Mouse (Mus musculus) ovary, postnatal 10 days (tissue): Measurements from ENCODE around the gene Tuba1c.
"Not testable (repeated sequence)": the region's sequence is repeated elsewhere in the genome, so short reads cannot be mapped to it uniquely, and the experiment has no call there.

ENCODE experiments used
- DNase-seq: peaks from one replicate; pipeline ENCODE4 v3.0.0; 2022; ENCODE audit warnings: low spot score

The Tuba1c gene

GRCm38 (mm10) chr15:99056332-99056731 is 26.6 kb downstream of the Tuba1c start:
- DNase-seq = no peak

GRCm38 (mm10) chr15:99065557-99066165 is 36.0 kb downstream of the Tuba1c start:
- no peak for DNase-seq

GRCm38 (mm10) chr15:99071988-99072387 is 42.3 kb downstream of the Tuba1c start:
- DNase-seq = no peak

GRCm38 (mm10) chr15:99074019-99074599 is 44.4 kb downstream of the Tuba1c start, which contains the start of gene Troap:
Gene Troap, plus strand, starts transcription at chr15:99074575.
- no peak for DNase-seq

GRCm38 (mm10) chr15:99074600-99075333 is 45.1 kb downstream of the Tuba1c start:
- DNase-seq = peak; percentile 96

GRCm38 (mm10) chr15:99076011-99076410 is 46.3 kb downstream of the Tuba1c start:
- DNase-seq = not testable (repeated sequence)

- no peak for DNase-seq
Measured at GRCm38 (mm10) chr15:99078181-99078910, 48.7 kb downstream of the Tuba1c start.

- DNase-seq = no peak
Measured at GRCm38 (mm10) chr15:99079804-99080203, 50.1 kb downstream of the Tuba1c start.

GRCm38 (mm10) chr15:99082322-99082721 is 52.6 kb downstream of the Tuba1c start:
- no peak for DNase-seq

- DNase-seq = no peak
Measured at GRCm38 (mm10) chr15:99082840-99083239, 53.1 kb downstream of the Tuba1c start.

- no peak for DNase-seq
Measured at GRCm38 (mm10) chr15:99083258-99083657, 53.6 kb downstream of the Tuba1c start.

- no peak for DNase-seq
Measured at GRCm38 (mm10) chr15:99083867-99084557, 54.3 kb downstream of the Tuba1c start.

- DNase-seq = no peak
Measured at GRCm38 (mm10) chr15:99084618-99085017, 54.9 kb downstream of the Tuba1c start.

- DNase-seq = no peak
Measured at GRCm38 (mm10) chr15:99085997-99086396, 56.3 kb downstream of the Tuba1c start.

- DNase-seq = no peak
Measured at GRCm38 (mm10) chr15:99087253-99088075, 57.8 kb downstream of the Tuba1c start, which contains the start of gene C1ql4. Gene C1ql4, minus strand, starts transcription at chr15:99087817.
